Mouse (Mus musculus): ENCODE results near the gene Pgm2l1.
A peak's percentile ranks its signal among the peaks of the same experiment; 100 is the strongest.
"Not testable (repeated sequence)": the region's sequence is repeated elsewhere in the genome, so short reads cannot be mapped to it uniquely, and the experiment has no call there.

Pgm2l1 gene

GRCm38 (mm10) chr7:100227896-100228525, 817 bp downstream of the Pgm2l1 start:
- no peak for DNase-seq (ENCODE audit: inconsistent age in 2 of 2, low spot score in 1 of 2)

- DNase-seq (ENCODE audit: inconsistent age in 2 of 2, low spot score in 1 of 2), result no peak
Measured at GRCm38 (mm10) chr7:100228957-100229356, 1.8 kb downstream of the Pgm2l1 start.

- DNase-seq (ENCODE audit: inconsistent age in 2 of 2, low spot score in 1 of 2), result no peak
Measured at GRCm38 (mm10) chr7:100230646-100231045, 3.5 kb downstream of the Pgm2l1 start.

- no peak for DNase-seq (ENCODE audit: inconsistent age in 2 of 2, low spot score in 1 of 2)
Measured at GRCm38 (mm10) chr7:100231661-100232060, 4.5 kb downstream of the Pgm2l1 start.

GRCm38 (mm10) chr7:100233681-100234080, 6.5 kb downstream of the Pgm2l1 start:
- no peak for DNase-seq (ENCODE audit: inconsistent age in 2 of 2, low spot score in 1 of 2)

- peak; percentile 17 to 76 for DNase-seq (ENCODE audit: inconsistent age in 2 of 2, low spot score in 1 of 2)
Measured at GRCm38 (mm10) chr7:100234264-100234885, 7.2 kb downstream of the Pgm2l1 start.

- DNase-seq (ENCODE audit: inconsistent age in 2 of 2, low spot score in 1 of 2), result no peak
Measured at GRCm38 (mm10) chr7:100238271-100238670, 11.1 kb downstream of the Pgm2l1 start.

- DNase-seq (ENCODE audit: inconsistent age in 2 of 2, low spot score in 1 of 2), result peak in 1 of 2 experiments; percentile 12
Measured at GRCm38 (mm10) chr7:100240601-100241000, 13.4 kb downstream of the Pgm2l1 start.

- DNase-seq (ENCODE audit: inconsistent age in 2 of 2, low spot score in 1 of 2), result no peak
Measured at GRCm38 (mm10) chr7:100243007-100243406, 15.8 kb downstream of the Pgm2l1 start.

- no peak for DNase-seq (ENCODE audit: inconsistent age in 2 of 2, low spot score in 1 of 2)
Measured at GRCm38 (mm10) chr7:100244225-100244624, 17.0 kb downstream of the Pgm2l1 start.

- no peak for DNase-seq (ENCODE audit: inconsistent age in 2 of 2, low spot score in 1 of 2)
Measured at GRCm38 (mm10) chr7:100245176-100245575, 18.0 kb downstream of the Pgm2l1 start.

- peak; percentile 38 to 43 for DNase-seq (ENCODE audit: inconsistent age in 2 of 2, low spot score in 1 of 2)
Measured at GRCm38 (mm10) chr7:100250667-100251066, 23.5 kb downstream of the Pgm2l1 start.

- peak in 1 of 2 experiments; percentile 70 for DNase-seq (ENCODE audit: inconsistent age in 2 of 2, low spot score in 1 of 2)
Measured at GRCm38 (mm10) chr7:100262350-100262749, 35.2 kb downstream of the Pgm2l1 start.

- not testable (repeated sequence) for DNase-seq (ENCODE audit: inconsistent age in 2 of 2, low spot score in 1 of 2)
Measured at GRCm38 (mm10) chr7:100264934-100265333, 37.7 kb downstream of the Pgm2l1 start.

GRCm38 (mm10) chr7:100272369-100272768, 45.2 kb downstream of the Pgm2l1 start:
- DNase-seq (ENCODE audit: inconsistent age in 2 of 2, low spot score in 1 of 2), result no peak

- DNase-seq (ENCODE audit: inconsistent age in 2 of 2, low spot score in 1 of 2), result no peak
Measured at GRCm38 (mm10) chr7:100274507-100274906, 47.3 kb downstream of the Pgm2l1 start.

- no peak for DNase-seq (ENCODE audit: inconsistent age in 2 of 2, low spot score in 1 of 2)
Measured at GRCm38 (mm10) chr7:100276397-100276796, 49.2 kb downstream of the Pgm2l1 start.

GRCm38 (mm10) chr7:100279803-100280202, 52.6 kb downstream of the Pgm2l1 start:
- DNase-seq (ENCODE audit: inconsistent age in 2 of 2, low spot score in 1 of 2), result peak; percentile 23 to 79

GRCm38 (mm10) chr7:100281596-100281995, 54.4 kb downstream of the Pgm2l1 start:
- no peak for DNase-seq (ENCODE audit: inconsistent age in 2 of 2, low spot score in 1 of 2)

- no peak for DNase-seq (ENCODE audit: inconsistent age in 2 of 2, low spot score in 1 of 2)
Measured at GRCm38 (mm10) chr7:100283298-100283697, 56.1 kb downstream of the Pgm2l1 start.

- DNase-seq (ENCODE audit: inconsistent age in 2 of 2, low spot score in 1 of 2), result no peak
Measured at GRCm38 (mm10) chr7:100285383-100285782, 58.2 kb downstream of the Pgm2l1 start, which contains the start of gene P4ha3. P4ha3 (plus strand) TSS chr7:100285520.

- DNase-seq (ENCODE audit: inconsistent age in 2 of 2, low spot score in 1 of 2), result peak; percentile 46 to 84
Measured at GRCm38 (mm10) chr7:100287748-100288578, 60.8 kb downstream of the Pgm2l1 start.

Data from adrenal gland, adult (tissue).